Mouse (Mus musculus): ENCODE data around the gene Fbxo24. TPM values are rescaled to one million over a fixed set of nuclear protein-coding genes. Genes with fewer than 3 reads are reported as not detected.
A peak's percentile ranks its signal among the peaks of the same experiment; 100 is the strongest.

Fbxo24 gene
- polyA plus RNA-seq, 1 experiment from 2014 or later: 0.12 TPM

GRCm38 (mm10) chr5:137580246-137580645 lies 48.6 kb downstream of the Fbxo24 start:
- no peak overlapping the region for H3K4me2 ChIP-seq
- H3K27me3 ChIP-seq (replicated peaks): peaks cover 40% of the 10 kb centered on the region
- H3K36me3 ChIP-seq: no peaks in the 10 kb centered on the region
- 76% methylated on average over 6 of the region's 6 CpGs for WGBS
- ATAC-seq (ENCODE audit: extremely low read depth, insufficient number of reproducible peaks, low FRiP score, low TSS enrichment): no peak
- H3K9ac ChIP-seq: no peak overlapping the region
- H3K9me3 ChIP-seq: no peaks in the 10 kb centered on the region
- no peak overlapping the region for H3K27ac ChIP-seq (replicated peaks)
- no peak overlapping the region for H3K4me3 ChIP-seq
- H3K4me1 ChIP-seq: peaks cover 12% of the 10 kb centered on the region; the same call in 1 of the 2 replicates

GRCm38 (mm10) chr5:137574470-137574901 lies 54.3 kb downstream of the Fbxo24 start:
- Histone ChIP-seq H3K36me3 (no peaks in the 10 kb centered on the region), H3K4me1 (peaks cover 13% of the 10 kb centered on the region), H3K27me3 (replicated peaks) (peaks cover 37% of the 10 kb centered on the region), H3K4me3 (peak overlapping the region; percentile 43), H3K9ac (peak overlapping the region; percentile 67), H3K27ac (replicated peaks) (no peak overlapping the region), H3K4me2 (peak overlapping the region; percentile 70), H3K9me3 (no peaks in the 10 kb centered on the region)
- ATAC-seq (ENCODE audit: extremely low read depth, insufficient number of reproducible peaks, low FRiP score, low TSS enrichment): no peak
- 8% methylated on average over 27 of the region's 27 CpGs for WGBS

GRCm38 (mm10) chr5:137570691-137571586 lies 57.9 kb downstream of the Fbxo24 start:
- H3K4me2 ChIP-seq: peak overlapping the region; percentile 44
- 66% methylated on average over 17 of the region's 17 CpGs for WGBS
- H3K4me3 ChIP-seq: peak overlapping the region; percentile 12; the same call in 1 of the 2 replicates
- H3K27me3 ChIP-seq (replicated peaks): peaks cover 46% of the 10 kb centered on the region
- no peaks in the 10 kb centered on the region for H3K36me3 ChIP-seq
- no peak overlapping the region for H3K9ac ChIP-seq
- H3K9me3 ChIP-seq: no peaks in the 10 kb centered on the region
- peaks cover 13% of the 10 kb centered on the region for H3K4me1 ChIP-seq
- no peak for ATAC-seq (ENCODE audit: extremely low read depth, insufficient number of reproducible peaks, low FRiP score, low TSS enrichment)
- 0 out of 2 replicates have a peak overlapping the region, but pooled peaks have one; percentile 24 for H3K27ac ChIP-seq (replicated peaks)

GRCm38 (mm10) chr5:137570181-137570580 lies 58.6 kb downstream of the Fbxo24 start:
- H3K4me2 ChIP-seq: peak overlapping the region; percentile 44
- H3K27me3 ChIP-seq (replicated peaks): peaks cover 45% of the 10 kb centered on the region

GRCm38 (mm10) chr5:137569665-137570064 lies 59.1 kb downstream of the Fbxo24 start, which contains the start of gene Tfr2:
Gene Tfr2, plus strand, starts transcription at chr5:137569840.
- WGBS: 28% methylated on average over 9 of the region's 9 CpGs
- Histone ChIP-seq H3K27me3 (replicated peaks) (peaks cover 40% of the 10 kb centered on the region), H3K27ac (replicated peaks) (0 out of 2 replicates have a peak within 1 kb of the TSS, but pooled peaks have one; percentile 24), H3K4me2 (peak within 1 kb of the TSS; percentile 44), H3K36me3 (no peaks in the 10 kb centered on the region), H3K9ac (no peak within 1 kb of the TSS), H3K4me3 (no peak within 1 kb of the TSS; the same call in 1 of the 2 replicates), H3K4me1 (peaks cover 12% of the 10 kb centered on the region), H3K9me3 (no peaks in the 10 kb centered on the region)
- ATAC-seq (ENCODE audit: extremely low read depth, insufficient number of reproducible peaks, low FRiP score, low TSS enrichment): peak; percentile 79

More at GRCm38 (mm10) chr5:137570181-137570580, 58.6 kb downstream of the Fbxo24 start:
- 45% methylated on average over 7 of the region's 7 CpGs for WGBS
- no peaks in the 10 kb centered on the region for H3K9me3 ChIP-seq
- H3K4me1 ChIP-seq: peaks cover 13% of the 10 kb centered on the region
- ATAC-seq (ENCODE audit: extremely low read depth, insufficient number of reproducible peaks, low FRiP score, low TSS enrichment): no peak
- H3K36me3 ChIP-seq: no peaks in the 10 kb centered on the region
- H3K27ac ChIP-seq (replicated peaks): 0 out of 2 replicates have a peak overlapping the region, but pooled peaks have one; percentile 24
- H3K9ac ChIP-seq: no peak overlapping the region
- H3K4me3 ChIP-seq: no peak overlapping the region; the same call in 1 of the 2 replicates

GRCm38 (mm10) chr5:137569031-137569430 lies 59.8 kb downstream of the Fbxo24 start:
- Histone ChIP-seq H3K4me1 (peaks cover 5% of the 10 kb centered on the region; the same call in 1 of the 2 replicates), H3K27me3 (replicated peaks) (peaks cover 34% of the 10 kb centered on the region), H3K36me3 (no peaks in the 10 kb centered on the region), H3K9ac (no peak overlapping the region), H3K27ac (replicated peaks) (no peak overlapping the region), H3K9me3 (no peaks in the 10 kb centered on the region), H3K4me3 (no peak overlapping the region), H3K4me2 (peak overlapping the region; percentile 44; the same call in 1 of the 2 replicates)
- WGBS: 54% methylated on average over 12 of the region's 12 CpGs
- no peak for ATAC-seq (ENCODE audit: extremely low read depth, insufficient number of reproducible peaks, low FRiP score, low TSS enrichment)

- H3K9me3 ChIP-seq: no peaks in the 10 kb centered on the region
- ATAC-seq (ENCODE audit: extremely low read depth, insufficient number of reproducible peaks, low FRiP score, low TSS enrichment): no peak
Observed at GRCm38 (mm10) chr5:137568223-137568798, 60.5 kb downstream of the Fbxo24 start.

GRCm38 (mm10) chr5:137566416-137566815 lies 62.4 kb downstream of the Fbxo24 start:
- 90% methylated on average over 5 of the region's 5 CpGs for WGBS
- H3K4me2 ChIP-seq: no peak overlapping the region
- H3K27me3 ChIP-seq (replicated peaks): peaks cover 29% of the 10 kb centered on the region
- no peak for ATAC-seq (ENCODE audit: extremely low read depth, insufficient number of reproducible peaks, low FRiP score, low TSS enrichment)
- no peak overlapping the region for H3K27ac ChIP-seq (replicated peaks)
- no peaks in the 10 kb centered on the region for H3K9me3 ChIP-seq
- peaks cover 5% of the 10 kb centered on the region; the same call in 1 of the 2 replicates for H3K4me1 ChIP-seq
- no peaks in the 10 kb centered on the region for H3K36me3 ChIP-seq
- H3K4me3 ChIP-seq: no peak overlapping the region
- no peak overlapping the region for H3K9ac ChIP-seq

More at GRCm38 (mm10) chr5:137568223-137568798, 60.5 kb downstream of the Fbxo24 start:
- no peak overlapping the region for H3K4me2 ChIP-seq
- no peak overlapping the region for H3K27ac ChIP-seq (replicated peaks)
- peaks cover 27% of the 10 kb centered on the region for H3K27me3 ChIP-seq (replicated peaks)
- no peaks in the 10 kb centered on the region for H3K36me3 ChIP-seq
- H3K4me1 ChIP-seq: peaks cover 5% of the 10 kb centered on the region; the same call in 1 of the 2 replicates
- H3K9ac ChIP-seq: no peak overlapping the region
- no peak overlapping the region for H3K4me3 ChIP-seq
- 77% methylated on average over 8 of the region's 8 CpGs for WGBS

GRCm38 (mm10) chr5:137565744-137566143 lies 63.1 kb downstream of the Fbxo24 start:
- Histone ChIP-seq H3K27ac (replicated peaks) (no peak overlapping the region), H3K27me3 (replicated peaks) (peaks cover 29% of the 10 kb centered on the region), H3K4me1 (peaks cover 5% of the 10 kb centered on the region; the same call in 1 of the 2 replicates), H3K36me3 (no peaks in the 10 kb centered on the region), H3K4me3 (no peak overlapping the region), H3K9me3 (no peaks in the 10 kb centered on the region), H3K9ac (no peak overlapping the region), H3K4me2 (no peak overlapping the region)
- ATAC-seq (ENCODE audit: extremely low read depth, insufficient number of reproducible peaks, low FRiP score, low TSS enrichment): no peak
- 70% methylated on average over 6 of the region's 6 CpGs for WGBS

- H3K4me2 ChIP-seq: no peak overlapping the region
- no peak for ATAC-seq (ENCODE audit: extremely low read depth, insufficient number of reproducible peaks, low FRiP score, low TSS enrichment)
- no peaks in the 10 kb centered on the region for H3K9me3 ChIP-seq
- H3K9ac ChIP-seq: no peak overlapping the region
- H3K36me3 ChIP-seq: no peaks in the 10 kb centered on the region
- 55% methylated on average over 10 of the region's 10 CpGs for WGBS
- no peak overlapping the region for H3K27ac ChIP-seq (replicated peaks)
- peaks cover 33% of the 10 kb centered on the region for H3K27me3 ChIP-seq (replicated peaks)
- H3K4me3 ChIP-seq: no peak overlapping the region
- H3K4me1 ChIP-seq: no peaks in the 10 kb centered on the region
Observed at GRCm38 (mm10) chr5:137562965-137563364, 65.8 kb downstream of the Fbxo24 start.

Data from heart, embryonic 13.5 days (tissue).